Mouse (Mus musculus) stomach, embryonic 14.5 days (tissue): ENCODE measurements around the gene Abca2. TPM values are rescaled to one million over a fixed set of nuclear protein-coding genes. Genes with fewer than 3 reads are reported as not detected.

Experiments
- ATAC-seq: fragments of 200-750 bp; cut with Nextera tagmentation; 2 replicates; pipeline ENCODE4 v1.8.0; 2017; ENCODE audit warnings: low read depth, moderate TSS enrichment; ENCODE audit not compliant: insufficient number of reproducible peaks, insufficient read depth, low FRiP score
- H3K27ac ChIP-seq: fragments of 300-500 bp; sonication (generic); 2 replicates; pipeline ENCODE4 v1.5.1; 2014; ENCODE audit warnings: mild to moderate bottlenecking, low read length, moderate library complexity, mixed read lengths
- H3K27me3 ChIP-seq: fragments of 300-500 bp; sonication (generic); 2 replicates; pipeline ENCODE4 v1.6.1; 2014; ENCODE audit warnings: low read length, control low read depth, mixed read lengths; ENCODE audit not compliant: control insufficient read depth, insufficient read depth
- H3K36me3 ChIP-seq: fragments of 300-500 bp; sonication (generic); 2 replicates; pipeline ENCODE4 v1.6.1; 2014; ENCODE audit warnings: mild to moderate bottlenecking, control low read depth, low read length, moderate library complexity, mixed read lengths; ENCODE audit not compliant: control insufficient read depth, insufficient read depth
- H3K4me1 ChIP-seq: fragments of 300-500 bp; sonication (generic); 2 replicates; pipeline ENCODE4 v1.6.1; 2014; ENCODE audit warnings: low read length, control low read depth, mixed read lengths; ENCODE audit not compliant: control insufficient read depth, insufficient read depth
- H3K4me2 ChIP-seq: fragments of 300-500 bp; sonication (generic); replicated peaks from 2 replicates; pipeline ENCODE4 v1.6.1; 2014; ENCODE audit warnings: low read depth, low read length, control low read depth
- H3K4me3 ChIP-seq: fragments of 300-500 bp; sonication (generic); 2 replicates; pipeline ENCODE4 v1.5.1; 2014; ENCODE audit warnings: low read depth, low read length, control low read depth
- H3K9ac ChIP-seq: fragments of 300-500 bp; sonication (generic); replicated peaks from 2 replicates; pipeline ENCODE4 v1.6.1; 2014; ENCODE audit warnings: low read depth, mild to moderate bottlenecking, control low read depth, low read length, moderate library complexity, mixed read lengths
- H3K9me3 ChIP-seq: fragments of 300-500 bp; sonication (generic); 2 replicates; pipeline ENCODE4 v1.6.1; 2016; ENCODE audit warnings: low read depth, low read length, control low read depth; ENCODE audit not compliant: control insufficient read depth
- WGBS: fragments of 180-500 bp; shearing (Covaris S2); extraction: QIAGEN DNeasy Blood & Tissue Kit; methylation state at CpG from one replicate; pipeline ENCODE4 v1.1.7; 2014; 5-methylcytosine and 5-hydroxymethylcytosine counted together
- polyA plus RNA-seq: library from polyadenylated mRNA; unstranded; fragments of >200 nt; fragmentation: Nextera tagmentation; extraction: Ambion mirVana; gene quantifications from 2 replicates; pipeline ENCODE4 v1.2.1, GENCODE M21; 2014

Gene Abca2
- polyA plus RNA-seq, 1 experiment from 2014 or later: 5.4 TPM

DNA sequence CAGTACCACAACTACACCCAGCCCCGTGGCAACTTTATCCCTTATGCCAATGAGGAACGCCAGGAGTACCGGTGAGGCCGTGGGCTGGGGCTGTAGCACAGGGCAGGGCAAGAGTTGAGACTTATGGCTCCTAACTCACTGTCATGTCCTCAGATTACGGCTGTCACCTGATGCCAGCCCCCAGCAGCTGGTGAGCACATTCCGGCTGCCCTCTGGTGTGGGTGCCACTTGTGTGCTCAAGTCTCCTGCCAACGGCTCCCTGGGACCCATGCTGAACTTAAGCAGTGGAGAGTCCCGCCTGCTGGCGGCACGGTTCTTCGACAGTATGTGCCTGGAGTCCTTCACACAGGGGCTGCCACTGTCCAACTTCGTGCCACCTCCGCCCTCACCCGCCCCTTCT, 14.2 kb downstream of the Abca2 start:
- Histone ChIP-seq H3K9ac (no peak overlapping the region), H3K9me3 (no peaks in the 10 kb centered on the region), H3K4me1 (no peaks in the 10 kb centered on the region), H3K4me2 (no peak overlapping the region), H3K4me3 (no peak overlapping the region), H3K36me3 (no peaks in the 10 kb centered on the region), H3K27me3 (no peaks in the 10 kb centered on the region), H3K27ac (no peak overlapping the region)
- ATAC-seq: no peak
- 90% methylated on average over 14 of the region's 14 CpGs for WGBS

DNA sequence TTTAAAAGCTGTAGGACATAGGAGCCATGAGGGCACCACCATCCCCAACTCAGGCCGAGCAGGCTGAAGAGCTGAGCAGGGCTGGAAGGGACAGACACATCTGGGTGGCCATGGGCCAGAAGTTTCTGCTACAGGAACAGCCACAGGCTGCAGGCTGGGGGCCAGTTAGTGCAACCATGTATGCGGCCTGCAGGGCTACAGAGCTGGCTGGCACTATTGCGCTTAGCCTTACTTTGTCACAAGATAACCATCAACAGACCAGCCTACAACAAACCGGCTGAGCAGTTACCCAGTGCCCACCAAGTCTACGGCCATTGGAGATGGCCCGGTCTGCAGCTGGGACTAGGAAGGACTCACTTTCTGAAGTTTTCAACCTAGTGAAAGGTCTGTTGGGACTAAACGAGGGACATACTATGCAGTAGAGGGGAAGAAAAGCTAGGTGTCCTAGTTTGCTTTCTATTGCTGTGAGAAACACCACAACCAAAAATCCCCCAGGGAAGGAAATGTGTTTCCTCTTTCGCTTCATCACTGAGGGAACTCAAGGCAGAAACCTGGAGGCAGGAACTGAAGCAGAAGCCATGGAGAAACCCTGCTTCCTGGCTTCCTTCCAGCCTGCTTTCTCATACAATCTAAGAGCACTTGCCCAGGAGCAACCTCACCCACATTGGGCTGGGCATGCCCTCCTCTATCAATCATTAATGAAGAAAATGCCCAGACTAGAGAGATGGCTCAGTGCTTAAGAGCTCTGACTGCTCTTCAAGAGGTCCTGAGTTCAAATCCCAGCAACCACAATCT, 22.5 kb downstream of the Abca2 start:
- Histone ChIP-seq H3K4me2 (no peak overlapping the region), H3K27me3 (no peaks in the 10 kb centered on the region), H3K27ac (no peak overlapping the region), H3K9ac (no peak overlapping the region), H3K4me1 (no peaks in the 10 kb centered on the region), H3K36me3 (no peaks in the 10 kb centered on the region), H3K9me3 (no peaks in the 10 kb centered on the region), H3K4me3 (no peak overlapping the region)
- WGBS: 82% methylated on average over 8 of the region's 8 CpGs
- no peak for ATAC-seq

DNA sequence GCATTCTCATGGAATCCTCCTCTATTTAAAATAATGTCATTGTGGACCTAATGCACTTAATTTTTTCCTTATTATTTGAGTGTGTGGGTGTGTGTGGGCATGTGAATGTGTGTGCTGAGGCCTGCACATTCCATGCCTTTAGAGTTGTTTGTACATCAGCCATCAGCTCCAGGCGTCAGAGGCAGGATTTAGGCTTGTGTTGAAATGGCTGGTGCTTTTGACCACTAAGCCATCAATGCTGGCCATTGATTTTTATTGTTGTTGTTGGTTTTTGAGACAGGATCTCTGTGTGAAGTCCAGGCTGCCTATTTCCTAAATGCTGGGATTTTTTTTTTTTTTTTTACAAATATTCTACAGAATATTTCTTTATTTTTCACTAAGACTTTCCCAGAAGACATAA, 24.4 kb downstream of the Abca2 start:
- Histone ChIP-seq H3K27ac (no peak overlapping the region), H3K9me3 (no peaks in the 10 kb centered on the region), H3K36me3 (no peaks in the 10 kb centered on the region; the same call in 1 of the 2 replicates), H3K9ac (no peak overlapping the region), H3K27me3 (no peaks in the 10 kb centered on the region), H3K4me2 (no peak overlapping the region), H3K4me1 (no peaks in the 10 kb centered on the region), H3K4me3 (no peak overlapping the region)
- 38% methylated on average over 1 of the region's 1 CpGs for WGBS
- ATAC-seq: no peak

DNA sequence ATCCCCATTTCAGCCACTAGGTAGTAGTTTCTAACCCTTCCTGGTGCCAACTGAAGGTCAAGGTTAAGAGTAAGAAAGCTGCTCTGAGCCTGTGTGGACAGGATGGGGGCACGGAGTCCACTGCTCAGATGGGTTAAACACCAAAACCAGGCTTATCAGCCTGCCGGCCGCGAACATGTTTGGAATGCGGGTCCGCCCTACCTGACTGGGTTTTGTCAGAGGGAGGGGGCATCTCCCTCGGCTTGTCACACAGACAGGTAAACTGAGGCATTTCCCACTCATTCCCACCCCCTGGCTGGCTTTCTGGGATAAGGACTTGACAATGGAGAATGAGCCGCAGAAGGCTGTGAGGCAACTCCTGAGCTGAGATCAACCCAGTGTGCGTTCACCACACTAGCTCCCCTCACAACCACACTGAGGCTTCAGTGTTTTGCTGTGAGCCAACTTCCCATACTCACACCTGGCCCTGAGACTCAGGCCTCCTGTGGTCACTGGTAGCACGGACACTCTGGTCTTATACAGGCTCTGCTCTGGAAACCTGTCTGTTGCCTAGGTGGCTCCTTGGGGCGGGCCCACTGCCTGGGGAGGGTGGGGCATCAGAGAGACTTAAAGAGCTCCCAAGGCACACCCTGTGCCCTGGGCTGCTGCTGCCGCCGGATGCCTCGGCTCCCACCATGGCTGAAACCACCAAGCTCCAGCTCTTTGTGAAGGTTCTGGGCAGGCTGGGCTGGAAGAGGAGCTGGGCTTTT, 27.9 kb downstream of the Abca2 start, which contains the start of gene Clic3:
Gene Clic3, plus strand, starts transcription at position 634 of the 749 bp plus-strand sequence.
- H3K9ac ChIP-seq: no peak within 1 kb of the TSS
- no peaks in the 10 kb centered on the region for H3K9me3 ChIP-seq
- H3K36me3 ChIP-seq: peaks cover 6% of the 10 kb centered on the region
- H3K4me3 ChIP-seq: no peak within 1 kb of the TSS
- ATAC-seq: no peak
- WGBS: 50% methylated on average over 14 of the region's 14 CpGs
- no peaks in the 10 kb centered on the region for H3K27me3 ChIP-seq
- H3K4me1 ChIP-seq: peaks cover 14% of the 10 kb centered on the region
- no peak within 1 kb of the TSS for H3K27ac ChIP-seq
- no peak within 1 kb of the TSS for H3K4me2 ChIP-seq

DNA sequence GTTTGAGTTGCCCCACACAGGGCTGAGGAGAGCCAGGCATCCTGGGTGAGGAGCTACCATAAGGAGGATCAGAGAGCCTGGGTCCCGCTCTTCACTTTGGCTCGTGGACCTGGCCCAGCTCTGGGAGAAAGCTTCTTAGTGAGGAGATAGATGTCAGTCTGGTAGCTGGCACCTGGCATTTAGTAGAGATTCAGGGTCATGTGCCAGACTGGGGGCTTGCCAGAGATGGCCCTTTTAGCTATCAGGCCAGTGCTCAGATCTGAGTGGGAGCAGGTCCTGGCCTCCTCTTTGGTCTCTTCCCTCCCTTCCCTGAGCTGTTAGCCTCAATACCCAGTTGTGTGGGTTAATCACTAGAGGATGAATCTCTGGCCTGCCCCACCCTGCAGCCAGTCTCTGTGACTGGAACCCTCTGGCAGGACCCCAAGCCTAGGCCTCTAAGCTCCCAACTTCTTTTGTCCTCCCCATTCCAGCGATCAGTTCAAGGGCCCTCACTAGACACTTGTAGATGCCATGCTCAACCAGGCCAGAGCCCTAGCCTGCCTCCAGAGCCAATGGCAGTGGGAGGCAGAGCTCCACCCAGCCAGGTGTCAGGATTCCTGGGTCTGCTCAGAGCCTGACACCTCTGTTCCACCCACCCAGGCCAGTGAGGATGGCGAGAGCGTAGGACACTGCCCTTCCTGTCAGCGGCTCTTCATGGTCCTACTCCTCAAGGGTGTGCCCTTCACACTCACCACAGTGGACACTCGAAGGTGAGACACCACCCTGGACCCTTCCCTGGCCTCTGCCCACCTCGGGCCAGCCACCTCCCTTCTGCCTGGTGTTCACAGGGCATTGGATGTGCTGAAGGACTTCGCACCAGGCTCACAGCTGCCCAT, 28.8 kb downstream of the Abca2 start:
- no peak overlapping the region for H3K4me3 ChIP-seq
- no peaks in the 10 kb centered on the region for H3K27me3 ChIP-seq
- no peak overlapping the region for H3K27ac ChIP-seq
- H3K4me2 ChIP-seq: no peak overlapping the region
- H3K36me3 ChIP-seq: peaks cover 6% of the 10 kb centered on the region
- H3K9me3 ChIP-seq: no peaks in the 10 kb centered on the region
- WGBS: 80% methylated on average over 9 of the region's 9 CpGs
- no peak overlapping the region for H3K9ac ChIP-seq
- peaks cover 17% of the 10 kb centered on the region for H3K4me1 ChIP-seq
- no peak for ATAC-seq

DNA sequence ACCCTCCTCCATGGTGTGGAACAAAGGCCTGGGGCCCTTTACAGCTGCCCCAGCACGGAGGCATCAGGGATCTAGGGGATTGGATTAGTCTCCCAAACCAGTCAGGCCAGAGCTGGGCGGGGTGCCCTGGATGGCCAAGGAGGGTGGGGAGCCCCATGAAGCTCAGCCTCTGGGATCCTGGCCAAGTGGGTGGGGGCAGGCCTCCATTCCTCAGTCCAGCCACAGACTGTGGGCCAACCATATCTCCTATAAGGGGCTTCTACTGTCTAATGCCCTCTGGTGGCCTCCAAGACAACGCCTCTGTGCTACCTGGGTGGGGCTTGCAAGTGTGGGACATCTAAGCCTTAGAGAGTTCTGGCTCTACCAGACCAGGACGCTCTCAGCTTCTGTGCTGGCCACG, 30.4 kb downstream of the Abca2 start:
- Histone ChIP-seq H3K27me3 (no peaks in the 10 kb centered on the region), H3K9ac (no peak overlapping the region), H3K4me1 (peaks cover 17% of the 10 kb centered on the region), H3K9me3 (no peaks in the 10 kb centered on the region), H3K4me2 (no peak overlapping the region), H3K27ac (no peak overlapping the region), H3K4me3 (no peak overlapping the region), H3K36me3 (peaks cover 6% of the 10 kb centered on the region)
- ATAC-seq: peak; percentile 42
- 58% methylated on average over 5 of the region's 5 CpGs for WGBS

DNA sequence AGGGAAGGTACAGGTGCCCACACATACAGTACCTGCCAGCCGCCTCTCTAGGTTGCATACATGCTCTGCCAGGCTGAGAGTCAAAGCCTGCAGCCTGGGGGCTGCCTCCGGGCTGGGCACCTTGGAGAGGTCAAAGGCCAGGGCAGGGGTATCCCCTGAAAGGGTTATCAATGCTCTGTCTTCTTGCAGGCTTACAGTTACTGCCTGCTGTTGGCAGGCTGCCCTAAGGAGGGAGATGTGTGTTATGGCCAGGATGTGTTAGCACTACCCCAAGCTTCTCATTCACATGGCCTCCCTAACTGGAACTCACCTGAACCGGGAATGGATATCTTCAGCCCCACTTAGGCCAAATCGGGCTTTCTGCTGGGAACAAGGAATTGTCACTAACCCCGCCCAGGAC, 31.6 kb downstream of the Abca2 start:
- WGBS: 28% methylated on average over 5 of the region's 5 CpGs
- H3K27ac ChIP-seq: peak overlapping the region; percentile 75; the same call in 1 of the 2 replicates

More for the DNA sequence above, 31.6 kb downstream of the Abca2 start:
- peak overlapping the region; percentile 39 for H3K9ac ChIP-seq
- no peaks in the 10 kb centered on the region for H3K27me3 ChIP-seq
- H3K9me3 ChIP-seq: no peaks in the 10 kb centered on the region
- H3K4me1 ChIP-seq: peaks cover 17% of the 10 kb centered on the region
- ATAC-seq: no peak
- peaks cover 6% of the 10 kb centered on the region for H3K36me3 ChIP-seq
- H3K4me2 ChIP-seq: peak overlapping the region; percentile 55
- H3K4me3 ChIP-seq: peak overlapping the region; percentile 47
